Mouse (Mus musculus) lung, embryonic 15.5 days (tissue): ENCODE measurements around the gene 1190005I06Rik. TPM values are rescaled to one million over a fixed set of nuclear protein-coding genes. Genes with fewer than 3 reads are reported as not detected.

Experiments
- ATAC-seq: fragments of 200-750 bp; cut with Nextera tagmentation; 2 replicates; pipeline ENCODE4 v1.8.0; 2017; ENCODE audit warnings: moderate number of reproducible peaks, borderline replicate concordance; ENCODE audit not compliant: low FRiP score, low TSS enrichment; ENCODE audit errors: extremely low read depth
- H3K27ac ChIP-seq: fragments of 300-500 bp; sonication (generic); 2 replicates; pipeline ENCODE4 v1.5.1; 2015; ENCODE audit warnings: moderate library complexity, mild to moderate bottlenecking, inconsistent platforms
- H3K27me3 ChIP-seq: fragments of 300-500 bp; sonication (generic); 2 replicates; pipeline ENCODE4 v1.6.1; 2015; ENCODE audit warnings: inconsistent platforms
- H3K36me3 ChIP-seq: fragments of 300-500 bp; sonication (generic); 2 replicates; pipeline ENCODE4 v1.6.1; 2015; ENCODE audit warnings: inconsistent platforms
- H3K4me1 ChIP-seq: fragments of 300-500 bp; sonication (generic); 2 replicates; pipeline ENCODE4 v1.6.1; 2015; ENCODE audit warnings: inconsistent platforms
- H3K4me2 ChIP-seq: fragments of 300-500 bp; sonication (generic); 2 replicates; pipeline ENCODE4 v1.6.1; 2015; ENCODE audit warnings: inconsistent platforms, mild to moderate bottlenecking, moderate library complexity
- H3K4me3 ChIP-seq: fragments of 300-500 bp; sonication (generic); 2 replicates; pipeline ENCODE4 v1.5.1; 2015; ENCODE audit warnings: mild to moderate bottlenecking, inconsistent platforms
- H3K9ac ChIP-seq: fragments of 300-500 bp; sonication (generic); 2 replicates; pipeline ENCODE4 v1.6.1; 2015; ENCODE audit warnings: inconsistent platforms
- H3K9me3 ChIP-seq: fragments of 300-500 bp; sonication (generic); 2 replicates; pipeline ENCODE4 v1.6.1; 2016; ENCODE audit warnings: inconsistent platforms
- WGBS: fragments of 180-500 bp; shearing (Covaris S2); methylation state at CpG from one replicate; pipeline ENCODE4 v1.1.7; 2015; 5-methylcytosine and 5-hydroxymethylcytosine counted together
- polyA plus RNA-seq: library from polyadenylated mRNA; unstranded; fragments of >200 nt; fragmentation: Nextera tagmentation; extraction: Ambion mirVana; gene quantifications from 2 replicates; pipeline ENCODE4 v1.2.1, GENCODE M21; 2015

Gene 1190005I06Rik
- polyA plus RNA-seq, 1 experiment from 2014 or later = 5.8 TPM

DNA sequence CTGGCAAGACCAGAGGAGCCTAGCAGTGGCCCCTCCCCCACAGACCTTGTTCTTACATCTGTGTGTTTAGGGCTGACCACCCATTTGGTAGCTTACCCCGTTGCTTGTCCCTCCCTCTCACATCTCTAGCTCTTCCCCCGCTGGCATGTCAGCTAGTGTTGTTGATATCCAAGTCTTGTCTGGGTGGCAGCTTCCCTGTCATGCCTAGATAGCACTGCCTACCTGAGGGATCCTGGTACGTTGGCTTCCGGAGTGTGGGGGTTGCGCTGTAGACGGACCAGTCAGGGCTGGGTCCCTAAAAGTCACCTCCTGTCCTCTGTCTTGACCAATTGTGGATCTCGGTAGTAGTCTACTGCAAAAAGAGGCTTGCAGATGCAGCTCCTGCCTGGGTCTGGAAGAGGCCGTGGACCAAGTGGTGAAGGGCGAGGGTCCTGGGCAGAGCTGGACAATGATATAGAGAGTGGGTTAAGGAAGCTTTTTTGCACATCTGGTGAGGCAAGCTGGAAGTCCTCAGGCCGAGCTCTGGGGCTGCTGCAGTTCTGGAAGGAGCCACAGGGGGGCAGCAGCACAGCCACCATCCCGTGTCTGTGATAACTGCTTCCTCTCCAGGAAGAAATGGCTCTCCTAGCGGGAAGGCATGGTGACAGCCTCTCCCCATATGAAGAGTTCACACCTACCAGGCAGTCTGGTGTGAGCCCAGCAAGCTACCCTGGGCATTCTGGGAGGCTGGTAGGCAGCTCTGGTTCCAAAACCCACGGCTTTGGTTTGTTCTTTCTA lies 77.3 kb downstream of the 1190005I06Rik start:
- no peak overlapping the region for H3K9ac ChIP-seq
- ATAC-seq = no peak
- H3K4me3 ChIP-seq = no peak overlapping the region
- H3K4me1 ChIP-seq = peaks cover 27% of the 10 kb centered on the region
- H3K9me3 ChIP-seq = no peaks in the 10 kb centered on the region
- peaks cover 84% of the 10 kb centered on the region for H3K36me3 ChIP-seq
- H3K27me3 ChIP-seq = no peaks in the 10 kb centered on the region
- WGBS = 51% methylated on average over 13 of the region's 13 CpGs
- no peak overlapping the region for H3K4me2 ChIP-seq
- H3K27ac ChIP-seq = no peak overlapping the region

DNA sequence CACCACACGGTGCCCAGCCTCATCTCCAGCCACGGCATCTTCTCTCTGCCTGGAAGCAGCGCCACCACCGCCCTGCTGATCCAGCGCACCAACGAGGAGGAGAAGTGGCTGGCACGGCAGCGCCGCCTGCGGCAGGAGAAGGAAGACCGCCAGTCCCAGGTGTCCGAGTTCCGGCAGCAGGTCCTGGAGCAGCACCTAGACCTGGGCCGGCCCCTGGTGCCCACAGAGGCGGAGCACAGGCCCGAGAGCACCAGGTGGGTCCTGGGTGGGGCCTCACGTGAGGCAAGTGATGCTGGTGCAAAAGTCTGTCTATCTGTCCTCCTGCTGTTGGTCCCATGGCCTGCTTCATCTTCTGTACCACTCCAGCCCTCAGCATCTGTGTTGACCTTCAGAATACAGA lies 78.3 kb downstream of the 1190005I06Rik start:
- Histone ChIP-seq H3K4me3 (no peak overlapping the region), H3K9ac (no peak overlapping the region), H3K27ac (no peak overlapping the region), H3K27me3 (no peaks in the 10 kb centered on the region), H3K36me3 (peaks cover 76% of the 10 kb centered on the region), H3K4me1 (peaks cover 27% of the 10 kb centered on the region), H3K9me3 (no peaks in the 10 kb centered on the region), H3K4me2 (no peak overlapping the region)
- no peak for ATAC-seq
- whole genome bisulfite sequencing = 94% methylated on average over 17 of the region's 17 CpGs

DNA sequence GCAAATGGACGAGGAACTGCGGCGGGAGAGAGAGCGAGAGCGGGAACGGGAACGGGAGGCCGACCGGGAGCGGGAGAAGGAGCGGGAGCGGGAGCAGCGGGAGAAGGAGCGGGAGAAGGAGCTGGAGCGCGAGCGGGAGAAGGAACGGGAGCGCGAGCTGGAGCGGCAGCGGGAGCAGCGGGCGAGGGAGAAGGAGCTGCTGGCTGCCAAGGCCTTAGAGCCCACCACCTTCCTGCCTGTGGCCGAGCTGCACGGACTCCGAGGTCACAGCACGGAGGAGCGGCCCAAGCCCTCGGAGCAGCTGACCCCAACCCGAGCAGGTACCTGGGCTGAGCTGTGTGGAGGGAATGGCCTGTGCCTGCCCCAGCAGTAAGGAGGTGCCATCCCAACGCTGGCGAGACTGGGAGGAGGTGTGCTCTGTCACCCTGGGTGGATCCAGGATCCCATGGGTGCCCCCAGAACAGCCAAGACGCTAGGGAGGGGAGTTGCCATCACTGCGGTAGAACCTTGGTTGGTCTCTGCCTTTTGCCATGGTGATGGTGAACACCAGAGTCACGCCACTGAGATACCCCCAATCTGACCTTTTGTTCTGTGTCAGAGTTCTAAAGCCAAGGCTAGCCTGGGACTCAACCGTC lies 79.2 kb downstream of the 1190005I06Rik start:
- H3K9me3 ChIP-seq = no peaks in the 10 kb centered on the region
- WGBS = 95% methylated on average over 37 of the region's 37 CpGs
- H3K27ac ChIP-seq = no peak overlapping the region
- peaks cover 32% of the 10 kb centered on the region for H3K4me1 ChIP-seq
- no peak overlapping the region for H3K9ac ChIP-seq
- no peak overlapping the region for H3K4me3 ChIP-seq
- ATAC-seq = no peak
- H3K36me3 ChIP-seq = peaks cover 68% of the 10 kb centered on the region
- H3K4me2 ChIP-seq = no peak overlapping the region
- H3K27me3 ChIP-seq = no peaks in the 10 kb centered on the region

DNA sequence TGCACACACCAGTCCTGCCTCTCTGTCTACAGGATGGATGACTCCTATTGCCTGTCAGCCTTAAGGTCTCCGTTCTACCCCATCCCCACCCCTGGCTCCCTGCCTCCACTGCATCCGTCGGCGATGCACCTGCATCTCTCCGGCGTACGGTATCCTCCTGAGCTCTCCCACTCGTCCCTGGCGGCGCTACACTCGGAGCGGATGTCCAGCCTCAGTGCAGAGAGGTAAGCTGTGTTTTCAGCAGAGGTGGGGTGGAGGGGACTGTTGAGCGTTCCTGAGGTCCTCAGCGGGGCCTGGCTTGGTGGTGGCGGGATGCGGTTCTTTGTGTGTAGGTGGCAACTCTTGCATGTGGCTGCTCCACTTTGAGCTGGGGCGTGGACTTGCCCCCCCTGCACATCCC lies 79.7 kb downstream of the 1190005I06Rik start:
- 95% methylated on average over 17 of the region's 17 CpGs for WGBS
- no peaks in the 10 kb centered on the region for H3K27me3 ChIP-seq
- no peak overlapping the region for H3K4me2 ChIP-seq
- H3K9ac ChIP-seq = no peak overlapping the region
- H3K27ac ChIP-seq = no peak overlapping the region
- no peak overlapping the region for H3K4me3 ChIP-seq
- peaks cover 35% of the 10 kb centered on the region for H3K4me1 ChIP-seq
- no peaks in the 10 kb centered on the region for H3K9me3 ChIP-seq
- H3K36me3 ChIP-seq = peaks cover 62% of the 10 kb centered on the region
- ATAC-seq = no peak

DNA sequence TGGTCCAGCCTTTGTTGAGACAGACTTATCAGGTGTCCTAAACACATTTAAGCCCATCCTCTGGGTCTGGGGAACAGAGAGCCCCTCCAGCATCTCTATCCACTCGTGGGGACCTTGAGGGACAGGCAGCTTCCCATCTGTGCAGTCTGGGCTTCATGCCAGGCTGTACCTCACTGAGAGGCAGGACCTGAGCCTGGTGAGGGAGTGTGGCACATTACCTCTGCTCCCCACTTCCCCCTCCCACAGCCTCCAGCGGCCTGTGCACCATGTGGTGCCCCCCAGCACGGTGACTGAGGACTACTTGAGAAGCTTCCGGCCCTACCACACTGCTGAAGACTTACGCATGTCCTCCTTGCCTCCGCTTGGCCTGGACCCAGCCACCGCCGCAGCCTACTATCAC lies 80.8 kb downstream of the 1190005I06Rik start:
- Histone ChIP-seq H3K4me1 (peaks cover 44% of the 10 kb centered on the region), H3K9ac (no peak overlapping the region), H3K27ac (no peak overlapping the region), H3K27me3 (no peaks in the 10 kb centered on the region), H3K36me3 (peaks cover 54% of the 10 kb centered on the region), H3K9me3 (no peaks in the 10 kb centered on the region), H3K4me2 (no peak overlapping the region), H3K4me3 (no peak overlapping the region)
- ATAC-seq = no peak
- WGBS = 83% methylated on average over 8 of the region's 8 CpGs

DNA sequence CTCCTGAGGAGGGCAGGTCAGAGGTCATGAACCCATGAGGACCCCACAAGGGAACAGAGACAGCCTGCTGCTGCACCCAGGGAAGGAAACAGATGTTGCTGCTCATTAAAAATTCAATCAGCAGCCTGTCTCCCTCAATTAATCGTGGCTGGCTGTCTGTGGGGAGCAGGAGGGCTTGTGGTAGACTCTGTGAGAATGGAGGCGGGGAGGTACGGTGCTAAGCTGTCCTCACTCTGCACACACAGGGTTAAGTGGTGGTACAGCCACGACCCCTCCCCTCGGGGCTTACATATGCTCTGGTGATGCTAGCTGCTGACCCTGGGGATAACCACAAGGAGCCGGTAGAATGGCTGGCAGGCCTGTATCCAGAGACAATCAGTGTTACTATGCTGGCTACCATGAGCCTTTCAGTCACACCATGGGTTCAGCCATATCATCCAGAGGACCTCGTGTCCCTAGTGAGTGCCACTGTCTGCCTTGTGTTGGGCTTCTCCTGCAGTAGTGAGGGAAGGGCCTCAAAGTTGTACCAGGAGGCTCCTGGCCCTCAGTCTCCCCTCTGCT lies 82.2 kb downstream of the 1190005I06Rik start:
- peaks cover 47% of the 10 kb centered on the region for H3K4me1 ChIP-seq
- no peaks in the 10 kb centered on the region for H3K27me3 ChIP-seq
- 39% methylated on average over 7 of the region's 7 CpGs for WGBS
- H3K9ac ChIP-seq = no peak overlapping the region
- no peak for ATAC-seq
- no peaks in the 10 kb centered on the region for H3K9me3 ChIP-seq
- H3K4me3 ChIP-seq = no peak overlapping the region
- H3K4me2 ChIP-seq = no peak overlapping the region
- no peak overlapping the region for H3K27ac ChIP-seq
- peaks cover 41% of the 10 kb centered on the region for H3K36me3 ChIP-seq

- H3K9ac ChIP-seq = no peak overlapping the region
- H3K4me3 ChIP-seq = peak overlapping the region; percentile 8; the same call in 1 of the 2 replicates
- peaks cover 50% of the 10 kb centered on the region for H3K4me1 ChIP-seq
- H3K36me3 ChIP-seq = peaks cover 37% of the 10 kb centered on the region
- H3K9me3 ChIP-seq = no peaks in the 10 kb centered on the region
- peak overlapping the region; percentile 88 for H3K27ac ChIP-seq
- peak overlapping the region; percentile 34 for H3K4me2 ChIP-seq
- H3K27me3 ChIP-seq = no peaks in the 10 kb centered on the region
- 21% methylated on average over 20 of the region's 20 CpGs for WGBS
- ATAC-seq = peak; percentile 75
Observed at GRCm38 (mm10) chr8:120563851-120564837, 83.3 kb downstream of the 1190005I06Rik start.

DNA sequence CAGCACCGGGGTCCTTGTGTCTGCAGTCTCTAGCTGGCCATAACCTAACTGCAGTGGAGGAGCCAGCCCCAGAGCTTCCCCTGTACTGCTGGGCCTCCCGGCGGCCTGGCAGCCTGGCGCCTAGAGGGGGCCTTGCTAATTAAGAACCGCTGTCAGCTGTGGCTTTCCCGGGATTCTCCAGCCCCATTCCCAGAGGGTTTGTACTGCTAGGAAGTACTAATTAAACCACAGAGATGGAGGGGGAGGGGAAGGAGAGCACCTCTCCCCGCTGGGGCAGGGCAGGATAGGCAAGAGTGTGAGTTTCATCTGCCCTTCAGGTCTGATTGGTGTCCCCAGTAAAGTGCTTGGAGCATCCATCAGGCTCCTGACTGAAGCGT lies 84.1 kb downstream of the 1190005I06Rik start:
- peaks cover 51% of the 10 kb centered on the region for H3K4me1 ChIP-seq
- no peaks in the 10 kb centered on the region for H3K9me3 ChIP-seq
- no peak for ATAC-seq
- H3K4me3 ChIP-seq = no peak overlapping the region
- WGBS = 22% methylated on average over 8 of the region's 8 CpGs
- H3K4me2 ChIP-seq = peak overlapping the region; percentile 34
- no peak overlapping the region for H3K9ac ChIP-seq
- no peaks in the 10 kb centered on the region for H3K27me3 ChIP-seq
- peak overlapping the region; percentile 88 for H3K27ac ChIP-seq
- peaks cover 29% of the 10 kb centered on the region for H3K36me3 ChIP-seq

DNA sequence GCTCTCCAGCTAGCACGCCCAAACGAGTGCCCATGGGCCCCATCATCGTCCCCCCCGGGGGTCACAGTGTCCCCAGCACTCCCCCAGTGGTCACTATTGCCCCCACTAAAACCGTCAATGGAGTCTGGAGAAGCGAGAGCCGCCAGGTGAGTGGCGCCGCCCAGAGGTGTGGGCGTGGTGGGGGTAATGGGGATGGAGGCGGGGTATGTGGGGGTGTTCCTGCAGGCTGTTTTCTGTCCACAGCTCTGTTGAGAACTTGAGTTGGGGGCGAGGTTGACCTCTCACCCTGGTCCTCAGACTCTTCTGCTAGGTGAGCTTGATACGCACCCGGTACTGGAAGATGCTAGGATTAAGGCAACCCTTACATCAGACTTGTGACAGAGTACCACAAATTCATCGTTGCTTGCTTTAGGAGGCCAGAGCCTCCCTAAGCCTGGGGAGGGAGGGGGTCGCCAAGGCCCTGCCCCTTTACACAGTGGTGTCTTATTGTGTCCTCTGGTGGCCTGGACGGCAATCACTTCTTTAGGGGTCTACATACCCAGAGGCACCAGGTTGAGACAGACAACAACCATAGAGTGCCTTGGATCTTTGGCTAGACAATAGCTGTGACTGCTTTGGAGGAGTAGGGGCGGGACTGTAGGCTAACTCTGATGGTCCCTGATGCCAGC lies 84.6 kb downstream of the 1190005I06Rik start:
- H3K9ac ChIP-seq = no peak overlapping the region
- WGBS = 84% methylated on average over 18 of the region's 18 CpGs
- no peaks in the 10 kb centered on the region for H3K27me3 ChIP-seq
- no peak overlapping the region for H3K4me3 ChIP-seq
- H3K9me3 ChIP-seq = no peaks in the 10 kb centered on the region
- H3K4me2 ChIP-seq = no peak overlapping the region
- H3K27ac ChIP-seq = peak overlapping the region; percentile 88
- H3K36me3 ChIP-seq = peaks cover 23% of the 10 kb centered on the region
- no peak for ATAC-seq
- peaks cover 53% of the 10 kb centered on the region for H3K4me1 ChIP-seq

- H3K27ac ChIP-seq = no peak overlapping the region
- H3K4me3 ChIP-seq = no peak overlapping the region
- peaks cover 63% of the 10 kb centered on the region for H3K4me1 ChIP-seq
- H3K4me2 ChIP-seq = no peak overlapping the region
- peaks cover 13% of the 10 kb centered on the region; the same call in 1 of the 2 replicates for H3K36me3 ChIP-seq
- 80% methylated on average over 22 of the region's 22 CpGs for WGBS
- no peak for ATAC-seq
- H3K27me3 ChIP-seq = no peaks in the 10 kb centered on the region
- H3K9ac ChIP-seq = no peak overlapping the region
- no peaks in the 10 kb centered on the region for H3K9me3 ChIP-seq
Observed at GRCm38 (mm10) chr8:120561539-120562435, 85.6 kb downstream of the 1190005I06Rik start.
